Mouse (Mus musculus): Measurements from ENCODE around the gene Scimp. TPM values are rescaled to one million over a fixed set of nuclear protein-coding genes. Genes with fewer than 3 reads are reported as not detected.

Scimp gene
- polyA plus RNA-seq (2015; fragmentation: Nextera tagmentation; extraction: Ambion mirVana): 2.6 and 3.0 TPM in 2 replicates

DNA sequence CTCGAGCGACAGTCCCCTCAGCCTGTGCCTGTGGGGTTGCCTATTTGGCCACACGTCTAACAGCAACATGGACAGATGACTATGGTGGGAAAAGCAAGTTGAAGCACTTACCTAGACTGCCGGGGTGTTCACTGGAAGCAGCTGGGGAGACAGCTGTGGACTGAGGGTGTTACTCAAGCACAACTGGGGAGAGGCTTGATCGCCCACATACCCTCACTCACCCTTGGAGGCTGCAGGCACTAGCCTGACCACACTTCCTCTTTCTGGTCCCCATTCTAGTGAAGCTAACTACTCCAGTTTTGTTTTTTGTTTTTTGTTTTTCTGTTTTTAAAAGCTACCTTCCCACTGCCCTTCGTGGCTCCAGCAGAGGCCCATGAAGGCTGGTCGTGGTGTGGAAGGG, at the start of gene Scimp:
Gene Scimp (minus strand): TSS at position 222 of the 400 bp plus-strand sequence.
- ATAC-seq (peak; percentile 44; the same call in 1 of the 2 replicates), DNase-seq (peak; percentile 33)
- WGBS (ENCODE audit: insufficient replicate concordance): 38% methylated on average over 7 of the region's 7 CpGs
- H3K27me3 ChIP-seq (ENCODE audit: insufficient read depth, low read length): no peaks in the 10 kb centered on the region
- peak within 1 kb of the TSS; percentile 75 for H3K27ac ChIP-seq (ENCODE audit: low read depth)
- H3K36me3 ChIP-seq (replicated peaks; ENCODE audit: insufficient read depth, low read length): no peaks in the 10 kb centered on the region
- no peak within 1 kb of the TSS; the same call in 1 of the 2 replicates for H3K4me2 ChIP-seq (ENCODE audit: low read depth, low read length)
- no peak for TF ChIP-seq EP300 (IDR thresholded peaks at IDR 0.05; ENCODE audit: low read depth)
- no peak for TF ChIP-seq CTCF (IDR thresholded peaks at IDR 0.05; ENCODE audit: low read depth)
- H3K9ac ChIP-seq (replicated peaks): no peak within 1 kb of the TSS
- 0 out of 2 replicates have a peak, but pooled peaks cover 5% of the 10 kb centered on the region for H3K4me1 ChIP-seq (ENCODE audit: insufficient read depth)
- no peak within 1 kb of the TSS for H3K4me3 ChIP-seq (ENCODE audit: low read depth, low read length)
- H3K9me3 ChIP-seq (ENCODE audit: low read length): no peaks in the 10 kb centered on the region

DNA sequence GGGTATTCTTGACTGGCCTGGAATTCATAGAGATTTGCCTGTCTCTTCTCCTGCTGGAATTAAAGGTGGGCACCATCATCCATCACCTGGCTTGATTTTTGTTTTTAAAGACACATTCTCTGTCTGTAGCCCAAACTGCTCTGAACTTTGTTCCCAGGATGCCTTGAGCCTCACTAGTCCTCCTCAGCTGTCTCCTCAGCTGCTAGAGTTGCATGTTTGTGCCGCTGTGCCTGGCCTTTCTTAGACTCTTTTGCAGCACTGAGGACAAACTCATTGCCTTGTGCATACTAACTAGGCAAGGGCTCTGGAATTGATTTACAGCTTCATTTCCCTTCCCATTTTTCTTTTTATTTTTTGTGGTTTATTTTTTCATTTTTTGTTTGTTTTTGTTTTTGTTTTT, 48.0 kb upstream of the Scimp start:
- no peak for TF ChIP-seq EP300 (IDR thresholded peaks at IDR 0.05; ENCODE audit: low read depth)
- TF ChIP-seq CTCF (IDR thresholded peaks at IDR 0.05; ENCODE audit: low read depth): no peak
- H3K27me3 ChIP-seq (ENCODE audit: insufficient read depth, low read length): no peaks in the 10 kb centered on the region
- ATAC-seq (no peak), DNase-seq (no peak)
- no peak overlapping the region for H3K4me3 ChIP-seq (ENCODE audit: low read depth, low read length)
- H3K4me1 ChIP-seq (ENCODE audit: insufficient read depth): 0 out of 2 replicates have a peak, but pooled peaks cover 4% of the 10 kb centered on the region
- no peak overlapping the region for H3K4me2 ChIP-seq (ENCODE audit: low read depth, low read length)
- no peaks in the 10 kb centered on the region for H3K36me3 ChIP-seq (replicated peaks; ENCODE audit: insufficient read depth, low read length)
- H3K9ac ChIP-seq (replicated peaks): no peak overlapping the region
- 88% methylated on average over 1 of the region's 1 CpGs for WGBS (ENCODE audit: insufficient replicate concordance)
- no peaks in the 10 kb centered on the region for H3K9me3 ChIP-seq (ENCODE audit: low read length)
- H3K27ac ChIP-seq (ENCODE audit: low read depth): no peak overlapping the region

DNA sequence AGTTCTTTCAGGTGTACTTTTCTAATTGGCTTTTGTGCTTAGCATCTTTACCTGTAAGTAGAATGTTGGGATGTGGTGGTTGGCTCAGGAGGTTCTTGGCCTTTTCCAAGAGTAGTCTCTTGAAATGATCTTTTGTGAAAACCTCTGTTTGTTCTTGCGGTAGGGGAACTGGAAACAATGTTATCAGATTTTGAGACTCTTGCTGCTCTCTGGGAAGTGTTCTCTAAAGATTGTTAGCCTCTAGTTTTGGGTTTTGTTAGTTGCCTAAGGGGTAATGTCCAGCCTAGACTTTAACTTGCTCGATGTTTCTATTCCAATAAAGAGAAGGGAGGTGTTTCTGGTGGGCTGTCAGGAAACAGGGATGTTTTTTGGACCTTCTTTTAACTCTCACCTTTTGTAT, 33.6 kb upstream of the Scimp start:
- Histone ChIP-seq H3K4me1 (ENCODE audit: insufficient read depth) (peaks cover 23% of the 10 kb centered on the region), H3K36me3 (replicated peaks; ENCODE audit: insufficient read depth, low read length) (no peaks in the 10 kb centered on the region), H3K9ac (replicated peaks) (peak overlapping the region; percentile 85; the same call in 1 of the 2 replicates), H3K27ac (ENCODE audit: low read depth) (peak overlapping the region; percentile 60), H3K4me3 (ENCODE audit: low read depth, low read length) (peak overlapping the region; percentile 90), H3K9me3 (ENCODE audit: low read length) (no peaks in the 10 kb centered on the region), H3K27me3 (ENCODE audit: insufficient read depth, low read length) (no peaks in the 10 kb centered on the region), H3K4me2 (ENCODE audit: low read depth, low read length) (peak overlapping the region; percentile 93)
- DNase-seq (no peak), ATAC-seq (no peak)
- 8% methylated on average over 2 of the region's 2 CpGs for WGBS (ENCODE audit: insufficient replicate concordance)
- TF ChIP-seq EP300 (IDR thresholded peaks at IDR 0.05; ENCODE audit: low read depth): no peak
- TF ChIP-seq CTCF (IDR thresholded peaks at IDR 0.05; ENCODE audit: low read depth): no peak

DNA sequence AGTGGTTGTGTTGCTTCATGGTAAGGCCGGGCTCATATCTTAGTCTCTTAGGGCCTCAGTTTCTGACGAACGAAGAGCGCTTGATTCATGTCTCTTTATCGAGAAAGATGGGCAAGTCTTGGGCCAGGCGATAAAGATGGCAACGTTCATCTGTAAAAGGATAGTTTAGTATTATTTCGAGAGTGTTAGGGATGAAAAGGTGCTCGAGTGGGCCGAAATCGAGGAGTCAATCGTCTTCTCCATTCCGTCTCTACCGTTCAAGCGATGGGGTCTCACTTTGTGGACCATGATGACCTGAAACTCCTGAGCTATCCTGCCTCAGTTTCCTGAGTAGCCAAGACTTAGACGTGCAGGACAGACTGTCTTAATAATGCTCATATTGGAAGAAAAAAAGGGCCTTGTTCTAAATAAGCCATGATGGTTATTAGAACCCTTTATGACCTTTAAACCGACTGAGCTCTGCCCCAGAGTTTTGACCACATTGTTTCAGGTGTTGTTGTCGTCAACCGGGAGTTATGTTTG, 33.1 kb upstream of the Scimp start:
- peak overlapping the region; percentile 84 for H3K27ac ChIP-seq (ENCODE audit: low read depth)
- peaks cover 23% of the 10 kb centered on the region for H3K4me1 ChIP-seq (ENCODE audit: insufficient read depth)
- H3K9me3 ChIP-seq (ENCODE audit: low read length): no peaks in the 10 kb centered on the region
- peak overlapping the region; percentile 90 for H3K4me3 ChIP-seq (ENCODE audit: low read depth, low read length)
- no peak for ATAC-seq
- H3K4me2 ChIP-seq (ENCODE audit: low read depth, low read length): peak overlapping the region; percentile 93
- no peak for TF ChIP-seq CTCF (IDR thresholded peaks at IDR 0.05; ENCODE audit: low read depth)
- TF ChIP-seq EP300 (IDR thresholded peaks at IDR 0.05; ENCODE audit: low read depth): no peak
- H3K27me3 ChIP-seq (ENCODE audit: insufficient read depth, low read length): no peaks in the 10 kb centered on the region
- peak overlapping the region; percentile 85 for H3K9ac ChIP-seq (replicated peaks)
- WGBS (ENCODE audit: insufficient replicate concordance): 4% methylated on average over 19 of the region's 19 CpGs
- no peaks in the 10 kb centered on the region for H3K36me3 ChIP-seq (replicated peaks; ENCODE audit: insufficient read depth, low read length)
- DNase-seq: no peak

DNA sequence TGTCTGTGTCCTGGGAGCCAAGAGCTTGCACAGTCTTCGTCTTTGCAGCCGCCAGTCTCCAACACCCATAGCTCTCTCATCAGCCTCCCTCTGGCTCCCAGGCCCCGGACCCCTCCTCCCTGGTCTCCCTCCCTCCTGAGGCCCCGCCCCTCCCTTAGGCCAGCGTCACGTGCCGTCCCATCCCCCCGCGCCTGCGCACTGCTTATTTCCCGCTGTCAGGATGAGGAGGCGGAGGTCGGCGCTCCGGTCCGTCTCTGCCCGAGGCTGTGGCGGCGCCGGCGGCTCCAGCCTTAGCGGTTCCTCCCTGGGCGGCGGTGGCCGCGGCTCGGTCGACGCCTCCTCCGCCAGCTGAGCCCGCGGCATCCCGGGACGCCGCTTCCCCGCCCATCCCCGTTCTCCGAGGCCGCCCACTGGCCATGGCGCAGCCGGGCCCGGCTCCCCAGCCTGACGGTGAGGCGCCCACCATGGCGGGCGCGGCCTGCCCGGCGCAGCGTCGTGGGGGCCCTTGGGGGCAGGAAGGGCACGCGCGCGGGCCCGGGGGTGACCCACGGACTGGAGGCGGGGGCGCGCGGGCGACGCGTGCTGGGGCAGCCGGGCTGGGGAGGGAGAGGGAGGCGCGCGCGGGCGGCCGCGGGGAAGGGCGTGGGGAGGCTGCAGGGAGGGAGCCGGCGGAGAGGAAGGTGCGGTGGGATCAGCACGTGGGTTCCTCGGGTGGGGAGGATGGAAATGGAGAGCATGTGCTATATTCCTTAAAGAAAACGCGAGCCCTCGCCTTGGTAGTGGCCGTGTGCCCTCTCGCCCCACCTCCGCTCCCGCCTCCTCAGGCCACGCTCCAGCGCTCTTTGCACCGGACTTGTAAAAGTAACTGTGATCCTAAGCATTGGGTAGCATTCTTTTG, 32.4 kb upstream of the Scimp start, which contains the start of gene Rabep1:
Gene Rabep1 (plus strand): TSS at position 220 of the 898 bp plus-strand sequence.
- no peak for TF ChIP-seq CTCF (IDR thresholded peaks at IDR 0.05; ENCODE audit: low read depth)
- no peak for TF ChIP-seq EP300 (IDR thresholded peaks at IDR 0.05; ENCODE audit: low read depth)
- H3K4me2 ChIP-seq (ENCODE audit: low read depth, low read length): peak within 1 kb of the TSS; percentile 93
- H3K27ac ChIP-seq (ENCODE audit: low read depth): peak within 1 kb of the TSS; percentile 84
- H3K4me3 ChIP-seq (ENCODE audit: low read depth, low read length): peak within 1 kb of the TSS; percentile 90
- peak; percentile 95 for DNase-seq
- no peaks in the 10 kb centered on the region for H3K27me3 ChIP-seq (ENCODE audit: insufficient read depth, low read length)
- under 1% methylated on average over 54 of the region's 88 CpGs for WGBS (ENCODE audit: insufficient replicate concordance)
- no peaks in the 10 kb centered on the region for H3K36me3 ChIP-seq (replicated peaks; ENCODE audit: insufficient read depth, low read length)
- peak within 1 kb of the TSS; percentile 85 for H3K9ac ChIP-seq (replicated peaks)
- H3K9me3 ChIP-seq (ENCODE audit: low read length): no peaks in the 10 kb centered on the region
- H3K4me1 ChIP-seq (ENCODE audit: insufficient read depth): peaks cover 23% of the 10 kb centered on the region
- ATAC-seq: peak; percentile 92

All from liver, postnatal 0 days (tissue).